Mouse (Mus musculus) macrophage (primary cell): Measurements from ENCODE around the gene Rnf212b. TPM values are rescaled to one million over a fixed set of nuclear protein-coding genes. Genes with fewer than 3 reads are reported as not detected.
A peak's percentile ranks its signal among the peaks of the same experiment; 100 is the strongest.
"Not testable (repeated sequence)": the region's sequence is repeated elsewhere in the genome, so short reads cannot be mapped to it uniquely, and the experiment has no call there.

ENCODE experiments used
- H3K27ac ChIP-seq: fragments of 350-480 bp; formaldehyde crosslinking; 2 replicates; pipeline ENCODE4 v1.9.0; 2021
- H3K36me3 ChIP-seq: fragments of 350-480 bp; formaldehyde crosslinking; 2 replicates; pipeline ENCODE4 v1.9.0; 2021; ENCODE audit errors: inconsistent target
- H3K4me3 ChIP-seq: fragments of 350-480 bp; formaldehyde crosslinking; 2 replicates; pipeline ENCODE4 v1.9.0; 2021; ENCODE audit errors: inconsistent target
- H3K79me2 ChIP-seq: fragments of 350-480 bp; formaldehyde crosslinking; 2 replicates; pipeline ENCODE4 v1.9.0; 2021; ENCODE audit errors: inconsistent target
- WGBS: methylation state at CpG from one replicate; pipeline ENCODE4 v1.1.7; 2026; ENCODE audit warnings: inconsistent platforms; ENCODE audit not compliant: missing documents; 5-methylcytosine and 5-hydroxymethylcytosine counted together
- polyA plus RNA-seq: library from polyadenylated mRNA; stranded (reverse); fragments of 250-400 nt; gene quantifications from 3 replicates; pipeline ENCODE4 v1.2.4, GENCODE M21; 2018; ENCODE audit warnings: inconsistent platforms
- total RNA-seq, 78 experiments: library from RNA; depleted of rRNA; stranded (reverse); fragments of 250-400 nt; gene quantifications; 1 replicate in 9 of 78; 2 replicates in 24 of 78; 3 replicates in 43 of 78; 4 replicates in 2 of 78; pipeline ENCODE4 v1.2.4; 2018; ENCODE audit warnings: inconsistent platforms in 56 of 78

Gene Rnf212b
- not detected for total RNA-seq (2018; cell fraction: chromatin; rRNA removed)
- total RNA-seq (2018; cell fraction: cytosol; rRNA removed) = not detected
- total RNA-seq (2018; cell fraction: nucleus; rRNA removed) = not detected
- polyA plus RNA-seq = not detected in 3 replicates

DNA sequence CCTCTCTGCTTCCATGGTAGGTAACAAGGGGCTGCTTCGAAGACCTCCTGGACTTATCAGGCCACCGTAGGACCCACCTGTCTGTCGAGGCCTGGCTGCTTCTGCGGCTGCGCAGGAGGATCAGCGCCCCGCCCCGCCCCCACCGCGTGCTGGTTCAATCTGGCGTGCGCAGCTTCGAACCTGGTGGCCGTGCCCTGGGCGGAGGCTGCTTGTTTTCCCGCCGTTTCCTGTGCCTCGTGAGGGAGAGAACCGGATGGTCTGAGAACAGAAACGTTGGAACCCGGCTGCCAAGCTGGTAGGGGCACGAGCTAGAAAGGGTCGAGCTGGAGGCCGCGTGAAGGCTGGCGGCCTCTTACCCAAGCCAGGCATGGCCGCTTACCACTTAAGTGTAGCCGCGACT, at the start of gene Rnf212b:
Rnf212b (plus strand) TSS at position 151 of the 400 bp plus-strand sequence.
- H3K27ac ChIP-seq = no peak within 1 kb of the TSS
- 91% methylated on average over 19 of the region's 29 CpGs for WGBS

DNA sequence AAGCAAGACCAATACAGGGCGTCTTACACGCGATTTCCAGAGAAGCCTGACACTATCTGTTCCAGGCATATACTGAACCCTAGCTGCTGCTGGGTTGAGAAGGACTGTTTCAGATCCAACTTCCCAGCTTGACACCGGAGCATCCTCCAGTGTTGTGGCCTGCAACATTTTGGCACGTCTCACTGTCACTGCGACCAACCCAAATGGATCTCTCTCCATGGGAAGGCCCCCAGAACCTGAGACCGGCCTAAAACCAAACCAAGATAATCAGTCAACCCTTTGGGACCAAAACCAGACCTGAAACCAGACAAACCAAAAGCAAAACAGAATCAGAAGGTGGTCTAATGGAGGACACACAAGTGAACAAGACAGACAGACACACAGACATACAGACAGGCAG, 47.0 kb upstream of the Rnf212b start:
- H3K4me3 ChIP-seq, H3K36me3 ChIP-seq: not testable (repeated sequence)
- Histone ChIP-seq H3K27ac (peak overlapping the region; percentile 94), H3K79me2 (peaks cover 77% of the 10 kb centered on the region)
- WGBS = 100% methylated on average over 2 of the region's 7 CpGs

More for the DNA sequence above, at the start of gene Rnf212b:
- Histone ChIP-seq H3K36me3 (no peaks in the 10 kb centered on the region), H3K4me3 (no peak within 1 kb of the TSS), H3K79me2 (no peaks in the 10 kb centered on the region)

DNA sequence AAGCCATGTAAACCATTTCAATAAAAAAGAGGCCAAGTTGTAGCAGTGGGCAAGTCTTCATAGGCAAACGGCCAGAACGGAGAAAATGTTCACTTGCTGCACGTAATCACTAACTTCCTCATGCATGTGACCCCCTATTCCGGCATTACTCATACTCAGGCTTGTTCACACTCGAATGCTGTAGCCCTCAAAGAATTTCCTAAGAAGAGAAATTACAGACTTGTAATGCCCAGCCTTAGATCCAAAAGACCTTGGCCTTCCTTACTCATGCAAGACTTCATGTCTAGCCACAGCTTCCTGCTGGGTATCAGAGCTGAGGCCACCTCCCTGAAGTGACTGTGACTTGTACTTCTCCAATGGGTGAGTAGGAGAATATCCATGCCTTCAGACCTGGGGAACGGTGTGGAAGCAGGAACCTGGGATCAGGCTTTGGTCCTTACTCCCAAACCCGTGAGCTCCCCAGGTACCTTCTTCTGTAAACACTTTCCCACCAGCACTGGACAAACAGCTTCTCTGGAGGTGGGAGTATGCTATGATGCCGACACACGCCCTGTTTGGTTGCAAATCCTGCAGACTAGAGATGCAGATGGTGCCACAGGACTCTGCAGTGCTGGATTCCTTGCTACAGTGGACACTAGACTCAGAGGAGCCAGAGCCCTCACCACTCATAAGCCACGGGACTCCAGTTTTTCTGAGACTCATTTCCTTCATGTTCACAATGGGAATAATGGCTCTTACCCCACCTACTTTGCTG, 45.5 kb upstream of the Rnf212b start:
- Histone ChIP-seq H3K27ac (peak overlapping the region; percentile 94), H3K4me3 (no peak overlapping the region), H3K36me3 (peaks cover 6% of the 10 kb centered on the region; the same call in 1 of the 2 replicates), H3K79me2 (peaks cover 84% of the 10 kb centered on the region)
- 40% methylated on average over 10 of the region's 10 CpGs for WGBS

DNA sequence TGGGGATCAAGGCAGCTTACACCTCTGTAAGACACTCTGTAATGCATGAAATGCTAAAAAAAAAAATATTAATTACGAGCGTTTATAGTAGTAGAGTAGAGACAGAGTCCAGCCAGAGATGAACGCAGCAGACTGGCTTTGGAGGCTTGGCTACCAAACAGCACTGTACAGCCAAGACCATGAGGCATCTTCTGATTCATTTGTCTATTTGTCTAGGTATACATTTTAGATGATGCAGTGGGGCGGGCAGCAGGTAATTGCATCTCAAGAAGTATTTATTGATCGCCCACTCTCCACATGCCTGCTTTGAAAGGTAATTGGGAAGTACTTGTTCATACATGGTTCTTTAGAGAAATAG, 44.9 kb upstream of the Rnf212b start:
- H3K79me2 ChIP-seq = peaks cover 89% of the 10 kb centered on the region
- no peak overlapping the region for H3K4me3 ChIP-seq
- 92% methylated on average over 5 of the region's 5 CpGs for WGBS
- H3K27ac ChIP-seq = peak overlapping the region; percentile 94
- H3K36me3 ChIP-seq = peaks cover 6% of the 10 kb centered on the region; the same call in 1 of the 2 replicates

DNA sequence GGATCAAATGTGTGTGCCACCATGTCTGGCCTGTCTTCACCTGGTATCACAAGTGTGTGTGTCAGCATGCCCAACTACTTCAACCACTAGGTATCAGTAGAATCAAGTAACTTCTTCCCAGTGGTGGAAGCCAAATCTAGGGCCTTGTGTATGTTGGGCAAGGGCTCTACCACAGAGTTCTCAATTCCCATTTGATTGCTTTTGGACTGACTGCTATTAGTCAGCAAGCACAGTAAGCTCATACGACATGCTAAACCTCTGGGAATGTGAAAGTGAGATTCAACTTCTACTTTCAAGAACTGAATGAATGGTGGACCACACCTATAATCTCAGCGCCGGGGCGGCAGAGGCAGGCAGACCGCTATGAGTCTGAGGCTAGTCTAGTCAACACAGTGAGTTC, 43.6 kb upstream of the Rnf212b start:
- H3K79me2 ChIP-seq = peaks cover 93% of the 10 kb centered on the region
- peak overlapping the region; percentile 94 for H3K27ac ChIP-seq
- WGBS = 50% methylated on average over 5 of the region's 5 CpGs
- no peak overlapping the region for H3K4me3 ChIP-seq
- peaks cover 6% of the 10 kb centered on the region; the same call in 1 of the 2 replicates for H3K36me3 ChIP-seq

DNA sequence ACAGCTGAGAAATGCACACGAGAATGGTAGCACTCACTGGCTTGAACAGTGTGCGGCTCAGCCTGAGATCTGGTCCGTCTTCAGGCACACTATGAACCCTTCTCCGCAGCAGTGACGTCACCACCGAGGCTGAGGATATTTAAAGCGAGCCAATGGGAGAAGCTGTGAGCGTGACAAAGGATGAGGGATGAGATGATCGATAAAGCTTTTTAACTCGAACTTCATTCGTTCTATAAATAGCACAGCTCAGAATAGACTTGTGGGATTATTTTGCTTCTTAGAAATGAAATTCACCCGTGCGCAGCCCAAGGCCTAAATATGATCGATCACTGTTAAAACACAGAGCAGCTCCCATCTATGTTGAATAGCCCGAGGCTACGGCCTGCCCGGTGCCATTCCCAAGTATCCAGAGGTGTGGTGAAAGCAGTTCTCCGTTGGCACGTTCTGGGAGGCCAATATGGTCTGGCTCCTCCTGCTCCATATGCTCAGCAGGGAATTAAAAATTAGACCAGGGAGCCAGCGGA, 41.5 kb upstream of the Rnf212b start:
- 95% methylated on average over 20 of the region's 20 CpGs for WGBS
- Histone ChIP-seq H3K27ac (no peak overlapping the region), H3K79me2 (peaks cover 93% of the 10 kb centered on the region), H3K36me3 (no peaks in the 10 kb centered on the region), H3K4me3 (no peak overlapping the region)

DNA sequence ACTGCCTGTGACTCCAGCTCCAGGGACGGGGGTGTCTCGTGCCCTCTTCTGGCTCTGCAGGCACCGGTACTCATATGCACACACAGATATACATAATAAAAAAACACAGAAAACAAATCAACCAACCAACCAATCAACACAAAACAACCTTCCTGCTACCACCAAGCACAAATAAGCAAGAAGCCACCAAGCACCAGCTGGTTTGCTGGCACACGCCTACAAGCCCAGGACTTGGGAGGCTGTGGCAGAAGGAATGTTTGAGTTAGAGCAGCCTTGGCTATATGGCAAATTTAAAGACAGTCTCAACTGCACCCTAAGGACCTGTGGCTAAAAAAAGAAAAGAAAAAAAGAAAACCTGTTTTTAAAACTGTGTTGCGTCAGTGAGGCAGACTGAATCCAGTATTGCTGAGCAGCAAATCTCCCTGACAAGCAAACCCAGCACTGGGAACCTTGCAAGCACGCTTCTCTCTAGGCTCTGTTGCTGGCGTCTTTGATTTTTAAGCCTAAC, 38.4 kb upstream of the Rnf212b start:
- H3K79me2 ChIP-seq = peaks cover 100% of the 10 kb centered on the region

DNA sequence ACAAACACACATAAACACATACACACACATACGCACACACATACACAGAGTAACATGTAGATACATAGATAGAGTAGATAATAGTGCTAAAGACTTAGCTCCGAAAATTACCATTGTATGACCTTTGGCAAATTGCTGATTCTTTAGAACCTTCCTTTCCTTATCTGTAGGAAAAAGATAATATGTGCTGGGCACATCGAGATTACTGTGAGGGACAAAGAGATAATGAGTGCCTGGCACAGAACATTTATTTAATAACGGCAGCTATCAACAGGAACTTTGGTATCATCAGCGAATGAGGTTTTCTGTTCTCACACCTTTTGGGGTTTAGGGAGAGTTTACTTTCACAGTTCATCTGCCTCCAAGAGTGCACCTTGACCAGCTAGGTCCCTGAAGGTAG, 37.2 kb upstream of the Rnf212b start:
- no peak overlapping the region for H3K4me3 ChIP-seq
- H3K79me2 ChIP-seq = peaks cover 98% of the 10 kb centered on the region
- H3K36me3 ChIP-seq = no peaks in the 10 kb centered on the region
- WGBS = 98% methylated on average over 4 of the region's 5 CpGs
- H3K27ac ChIP-seq = no peak overlapping the region

More for the DNA sequence above, 38.4 kb upstream of the Rnf212b start:
- no peak overlapping the region for H3K27ac ChIP-seq
- H3K36me3 ChIP-seq = no peaks in the 10 kb centered on the region
- 93% methylated on average over 7 of the region's 7 CpGs for WGBS
- H3K4me3 ChIP-seq = no peak overlapping the region

DNA sequence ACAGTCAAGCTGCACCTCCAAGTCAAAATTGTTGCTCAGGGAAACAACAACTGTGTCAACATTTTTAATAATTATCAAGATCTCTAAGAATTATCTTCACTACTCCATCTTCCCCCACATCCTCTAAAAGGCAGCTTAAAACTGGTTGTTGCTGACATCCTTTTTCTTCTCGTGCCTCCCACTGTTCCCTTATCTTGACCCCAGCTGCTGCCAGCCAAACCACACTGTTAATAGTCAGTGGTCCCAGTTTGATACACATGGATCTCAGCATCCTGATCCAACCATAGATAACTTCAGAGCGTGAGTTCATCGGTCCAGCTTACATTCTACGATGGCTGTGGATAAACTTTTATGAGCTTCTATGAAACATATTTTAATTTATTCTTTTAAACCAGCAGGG, 36.0 kb upstream of the Rnf212b start:
- 32% methylated on average over 4 of the region's 4 CpGs for WGBS
- Histone ChIP-seq H3K79me2 (peaks cover 87% of the 10 kb centered on the region), H3K4me3 (no peak overlapping the region), H3K27ac (no peak overlapping the region), H3K36me3 (no peaks in the 10 kb centered on the region)

DNA sequence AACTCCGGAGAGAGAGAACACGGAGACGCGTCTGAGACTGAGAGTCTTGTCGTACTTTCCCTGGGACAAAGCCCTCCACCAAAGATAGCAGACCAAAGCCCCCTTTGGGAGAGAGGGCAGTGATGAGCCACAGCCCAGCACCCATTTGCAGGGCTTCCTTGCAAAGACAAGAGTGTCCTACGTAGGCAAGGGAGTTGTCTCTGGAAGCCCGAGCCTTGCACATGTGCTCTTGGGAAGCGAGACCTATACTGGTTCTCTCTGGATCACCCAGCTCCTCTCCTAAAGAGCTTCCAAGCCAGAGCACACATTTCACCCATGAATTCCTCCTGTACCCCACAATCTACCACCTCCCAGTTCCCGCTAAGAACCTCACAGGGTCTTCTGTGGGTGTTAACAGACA, 33.9 kb upstream of the Rnf212b start:
- WGBS = 92% methylated on average over 9 of the region's 9 CpGs

DNA sequence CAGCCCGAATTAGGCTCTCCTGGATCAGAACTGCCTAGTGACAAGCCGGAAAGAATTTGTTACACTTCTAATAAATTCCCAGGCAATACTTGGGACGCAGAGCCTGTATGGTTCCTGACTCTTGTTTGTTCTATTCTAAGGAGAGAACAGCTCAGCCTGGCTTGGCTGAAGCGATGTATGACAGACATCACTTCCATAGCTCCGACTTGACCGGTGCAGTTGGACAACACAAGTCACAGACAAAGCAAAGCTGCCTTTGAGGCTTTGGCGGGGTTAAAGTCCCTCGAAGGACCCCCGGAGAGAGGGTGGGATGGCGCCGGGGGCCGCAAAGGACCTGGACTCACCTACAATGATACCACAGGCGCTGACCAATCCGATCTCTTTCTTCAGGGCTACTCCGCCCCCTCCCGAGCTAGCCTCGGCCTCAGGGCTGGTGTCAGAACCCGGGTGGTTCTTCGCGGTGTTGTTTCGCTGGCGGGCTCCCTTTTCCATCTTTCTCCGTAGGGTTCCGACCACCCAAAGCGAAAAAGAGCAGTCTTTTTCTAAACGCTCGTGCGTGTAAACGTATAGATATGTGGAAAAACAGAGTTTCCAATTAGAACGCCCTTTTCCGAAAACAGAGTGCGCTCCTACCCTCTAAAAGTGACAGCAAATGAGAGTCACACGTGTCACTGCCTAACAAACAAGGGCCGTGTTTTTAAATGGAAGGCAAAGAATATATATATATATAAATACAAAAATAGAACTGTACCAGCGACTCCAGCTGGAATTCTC, 32.9 kb upstream of the Rnf212b start:
- H3K27ac ChIP-seq = peak overlapping the region; percentile 72
- H3K36me3 ChIP-seq = no peaks in the 10 kb centered on the region
- H3K79me2 ChIP-seq = peaks cover 55% of the 10 kb centered on the region
- whole genome bisulfite sequencing = 6% methylated on average over 35 of the region's 35 CpGs
- H3K4me3 ChIP-seq = peak overlapping the region; percentile 90

More for the DNA sequence above, 33.9 kb upstream of the Rnf212b start:
- Histone ChIP-seq H3K79me2 (peaks cover 65% of the 10 kb centered on the region), H3K4me3 (peak overlapping the region; percentile 90), H3K27ac (peak overlapping the region; percentile 72), H3K36me3 (no peaks in the 10 kb centered on the region)

DNA sequence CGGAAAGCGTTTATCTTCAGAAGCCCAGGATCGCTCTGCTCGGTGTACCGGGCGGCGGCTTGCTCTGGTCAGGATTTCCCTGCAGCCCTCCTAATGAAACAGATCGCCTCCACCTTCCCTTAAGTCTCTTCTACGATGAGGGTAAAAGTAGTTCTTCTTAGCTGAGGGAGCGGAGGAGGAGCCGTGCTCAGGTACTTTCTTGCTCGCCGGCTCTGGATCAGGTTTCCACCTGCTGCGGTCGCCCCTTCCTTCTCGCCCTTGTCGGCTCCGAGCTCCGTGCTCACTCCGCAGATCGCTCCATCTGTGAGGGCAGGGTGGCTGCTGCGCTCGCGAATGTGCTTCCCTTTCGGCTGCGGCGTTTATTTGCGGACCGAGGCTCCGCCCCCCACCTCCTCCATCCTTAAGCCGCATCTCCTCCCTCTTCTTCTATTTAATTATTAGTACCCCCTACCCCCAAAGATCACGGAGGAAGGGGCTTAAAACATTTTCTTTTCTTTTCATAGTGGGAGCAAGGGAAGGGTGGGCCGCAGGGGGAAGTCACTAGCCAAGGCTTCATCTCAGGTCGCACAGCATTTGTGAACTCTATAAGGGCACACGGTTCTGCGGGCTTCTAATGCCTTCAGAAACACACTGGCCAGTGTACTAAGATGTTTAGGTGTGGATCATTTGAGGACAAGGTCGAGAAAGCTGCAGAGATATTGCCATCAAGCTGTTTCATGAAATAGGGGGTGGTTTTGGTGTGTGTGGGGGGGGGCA, 32.2 kb upstream of the Rnf212b start, which contains the start of gene Slc7a8:
Slc7a8 (minus strand) TSS at position 337 of the 756 bp plus-strand sequence.
- Histone ChIP-seq H3K36me3 (no peaks in the 10 kb centered on the region), H3K27ac (peak within 1 kb of the TSS; percentile 72), H3K79me2 (peaks cover 48% of the 10 kb centered on the region), H3K4me3 (peak within 1 kb of the TSS; percentile 90)
- WGBS = 5% methylated on average over 37 of the region's 37 CpGs

DNA sequence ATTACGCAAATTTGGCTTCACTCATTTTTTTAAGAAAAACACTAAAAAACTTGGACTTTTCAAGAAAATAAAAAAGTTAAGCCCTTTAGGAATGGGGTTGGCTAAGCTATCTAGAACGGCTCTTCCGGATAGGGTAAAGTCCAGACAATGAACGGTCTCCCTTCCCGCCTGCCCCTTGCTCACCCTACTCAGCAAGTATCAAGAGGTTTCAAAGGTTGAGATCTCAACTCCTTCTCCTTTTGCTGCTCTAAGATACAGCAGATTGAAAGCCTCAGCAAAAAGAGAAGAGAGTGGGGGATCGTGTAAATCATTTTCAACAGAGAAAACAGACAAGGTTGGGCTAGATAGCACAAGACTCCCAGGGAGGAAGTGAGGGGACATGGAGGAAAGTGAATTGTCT, 31.0 kb upstream of the Rnf212b start:
- Histone ChIP-seq H3K4me3 (no peak overlapping the region), H3K36me3 (no peaks in the 10 kb centered on the region), H3K27ac (no peak overlapping the region), H3K79me2 (peaks cover 36% of the 10 kb centered on the region)
- 91% methylated on average over 6 of the region's 6 CpGs for WGBS

DNA sequence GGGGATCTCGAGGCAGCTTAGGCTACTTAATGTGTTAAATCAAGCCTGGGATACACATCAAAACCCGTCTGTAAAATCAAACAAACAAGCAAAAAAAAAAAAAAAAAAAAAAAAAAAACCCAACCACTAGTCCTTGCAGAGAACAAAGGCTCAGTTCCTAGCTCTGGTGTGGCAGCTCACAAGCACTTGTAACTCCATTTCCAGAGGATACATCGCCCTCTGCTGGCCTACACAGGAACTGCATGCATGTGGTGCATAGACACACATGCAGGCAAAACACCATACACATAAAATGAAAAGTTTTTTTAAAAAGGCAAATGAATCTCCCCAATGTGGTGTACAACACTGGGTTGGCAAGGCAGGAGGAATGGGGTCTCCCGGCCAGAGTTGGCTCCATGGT, 28.0 kb upstream of the Rnf212b start:
- WGBS = 53% methylated on average over 4 of the region's 4 CpGs
- no peak overlapping the region for H3K4me3 ChIP-seq

More for the DNA sequence above, 28.0 kb upstream of the Rnf212b start:
- Histone ChIP-seq H3K36me3 (no peaks in the 10 kb centered on the region), H3K79me2 (peaks cover 7% of the 10 kb centered on the region), H3K27ac (no peak overlapping the region)
